Mouse (Mus musculus) hindbrain, embryonic 14.5 days (tissue): ENCODE data around the gene Ehhadh. TPM values are rescaled to one million over a fixed set of nuclear protein-coding genes. Genes with fewer than 3 reads are reported as not detected.

ENCODE experiments used
- ATAC-seq: fragments of 200-750 bp; cut with Nextera tagmentation; 2 replicates; pipeline ENCODE4 v1.8.0; 2017; ENCODE audit warnings: moderate number of reproducible peaks, mild to moderate bottlenecking, moderate TSS enrichment, moderate library complexity; ENCODE audit not compliant: low FRiP score
- DNase-seq: peaks from one replicate; pipeline ENCODE4 v3.0.0-alpha.2; 2015; ENCODE audit warnings: low spot score
- H3K27ac ChIP-seq: fragments of 300-500 bp; sonication (generic); 2 replicates; pipeline ENCODE4 v1.5.1; 2014; ENCODE audit warnings: mild to moderate bottlenecking, moderate library complexity
- H3K27me3 ChIP-seq: fragments of 300-500 bp; sonication (generic); 2 replicates; pipeline ENCODE4 v1.6.1; 2014; ENCODE audit warnings: mild to moderate bottlenecking, low read length, mixed read lengths; ENCODE audit not compliant: control insufficient read depth, insufficient read depth
- H3K36me3 ChIP-seq: fragments of 300-500 bp; sonication (generic); replicated peaks from 2 replicates; pipeline ENCODE4 v1.6.1; 2014; ENCODE audit not compliant: control insufficient read depth, insufficient read depth
- H3K4me1 ChIP-seq: fragments of 300-500 bp; sonication (generic); replicated peaks from 2 replicates; pipeline ENCODE4 v1.6.1; 2014; ENCODE audit warnings: antibody characterized with exemption, low read length, mixed read lengths; ENCODE audit not compliant: control insufficient read depth, insufficient read depth
- H3K4me2 ChIP-seq: fragments of 300-500 bp; sonication (generic); replicated peaks from 2 replicates; pipeline ENCODE4 v1.6.1; 2014; ENCODE audit warnings: mild to moderate bottlenecking, moderate library complexity
- H3K4me3 ChIP-seq: fragments of 300-500 bp; sonication (generic); replicated peaks from 2 replicates; pipeline ENCODE4 v1.5.1; 2014; ENCODE audit warnings: mild to moderate bottlenecking, low read length
- H3K9ac ChIP-seq: fragments of 300-500 bp; sonication (generic); 2 replicates; pipeline ENCODE4 v1.6.1; 2014
- H3K9me3 ChIP-seq: fragments of 300-500 bp; sonication (generic); 2 replicates; pipeline ENCODE4 v1.6.1; 2016; ENCODE audit warnings: low read length; ENCODE audit not compliant: control insufficient read depth
- WGBS: fragments of 180-500 bp; shearing (Covaris S2); extraction: QIAGEN DNeasy Blood & Tissue Kit; methylation state at CpG from one replicate; pipeline ENCODE4 v1.1.7; 2014; 5-methylcytosine and 5-hydroxymethylcytosine counted together
- polyA plus RNA-seq: library from polyadenylated mRNA; unstranded; fragments of >200 nt; fragmentation: Nextera tagmentation; extraction: Ambion mirVana; gene quantifications from 2 replicates; pipeline ENCODE4 v1.2.1, GENCODE M21; 2014

The Ehhadh gene
- 2.0 and 2.2 TPM in 2 replicates for polyA plus RNA-seq

- 9% methylated on average over 28 of the region's 28 CpGs for WGBS
- H3K27ac ChIP-seq: 0 out of 2 replicates have a peak within 1 kb of the TSS, but pooled peaks have one; percentile 10
Measured at GRCm38 (mm10) chr16:21787516-21788353, at the start of gene Ehhadh. TSS of gene Ehhadh (minus strand) at chr16:21787807.

GRCm38 (mm10) chr16:21836311-21837072, 48.9 kb upstream of the Ehhadh start:
- no peak overlapping the region for H3K4me3 ChIP-seq
- H3K27ac ChIP-seq: no peak overlapping the region
- H3K4me2 ChIP-seq: no peak overlapping the region
- peak; percentile 78; the same call in 1 of the 2 replicates for ATAC-seq
- no peak overlapping the region for H3K9ac ChIP-seq
- H3K36me3 ChIP-seq: no peaks in the 10 kb centered on the region
- WGBS: 57% methylated on average over 7 of the region's 7 CpGs
- no peaks in the 10 kb centered on the region for H3K27me3 ChIP-seq
- H3K4me1 ChIP-seq: no peaks in the 10 kb centered on the region
- H3K9me3 ChIP-seq: no peaks in the 10 kb centered on the region
- peak; percentile 72 for DNase-seq

More at GRCm38 (mm10) chr16:21787516-21788353, at the start of gene Ehhadh:
- Histone ChIP-seq H3K4me1 (0 out of 2 replicates have a peak, but pooled peaks cover 8% of the 10 kb centered on the region), H3K9me3 (no peaks in the 10 kb centered on the region), H3K27me3 (no peaks in the 10 kb centered on the region), H3K4me3 (peak within 1 kb of the TSS; percentile 38), H3K4me2 (peak within 1 kb of the TSS; percentile 62), H3K9ac (peak within 1 kb of the TSS; percentile 59), H3K36me3 (no peaks in the 10 kb centered on the region)
- peak; percentile 26 for DNase-seq
- peak; percentile 94 for ATAC-seq

GRCm38 (mm10) chr16:21835584-21835931, 48.0 kb upstream of the Ehhadh start:
- no peak for ATAC-seq
- Histone ChIP-seq H3K27ac (no peak overlapping the region), H3K4me3 (no peak overlapping the region), H3K36me3 (no peaks in the 10 kb centered on the region), H3K4me2 (no peak overlapping the region), H3K27me3 (no peaks in the 10 kb centered on the region), H3K9ac (no peak overlapping the region), H3K9me3 (no peaks in the 10 kb centered on the region), H3K4me1 (no peaks in the 10 kb centered on the region)
- no peak for DNase-seq
- WGBS: 61% methylated on average over 7 of the region's 7 CpGs

- Histone ChIP-seq H3K27ac (no peak overlapping the region), H3K4me3 (no peak overlapping the region), H3K36me3 (no peaks in the 10 kb centered on the region), H3K4me2 (no peak overlapping the region), H3K9me3 (no peaks in the 10 kb centered on the region), H3K4me1 (no peaks in the 10 kb centered on the region), H3K9ac (no peak overlapping the region), H3K27me3 (no peaks in the 10 kb centered on the region)
- ATAC-seq: no peak
- no peak for DNase-seq
- WGBS: 92% methylated on average over 8 of the region's 8 CpGs
Measured at GRCm38 (mm10) chr16:21834866-21835583, 47.4 kb upstream of the Ehhadh start.

- H3K9me3 ChIP-seq: no peaks in the 10 kb centered on the region
- 67% methylated on average over 10 of the region's 10 CpGs for WGBS
- no peak for DNase-seq
- H3K36me3 ChIP-seq: no peaks in the 10 kb centered on the region
- H3K9ac ChIP-seq: no peak overlapping the region
- no peak overlapping the region for H3K4me3 ChIP-seq
- H3K4me2 ChIP-seq: no peak overlapping the region
- no peak for ATAC-seq
- H3K27me3 ChIP-seq: no peaks in the 10 kb centered on the region
- no peak overlapping the region for H3K27ac ChIP-seq
- no peaks in the 10 kb centered on the region for H3K4me1 ChIP-seq
Measured at GRCm38 (mm10) chr16:21833970-21834369, 46.4 kb upstream of the Ehhadh start.

- no peaks in the 10 kb centered on the region for H3K4me1 ChIP-seq
- no peak overlapping the region for H3K9ac ChIP-seq
- H3K9me3 ChIP-seq: no peaks in the 10 kb centered on the region
- H3K4me3 ChIP-seq: no peak overlapping the region
- no peak for DNase-seq
- no peak for ATAC-seq
- H3K36me3 ChIP-seq: no peaks in the 10 kb centered on the region
- no peaks in the 10 kb centered on the region for H3K27me3 ChIP-seq
- 57% methylated on average over 1 of the region's 1 CpGs for WGBS
- H3K4me2 ChIP-seq: no peak overlapping the region
- no peak overlapping the region for H3K27ac ChIP-seq
Measured at GRCm38 (mm10) chr16:21833469-21833868, 45.9 kb upstream of the Ehhadh start.

GRCm38 (mm10) chr16:21831764-21832163, 44.2 kb upstream of the Ehhadh start:
- H3K27ac ChIP-seq: no peak overlapping the region
- no peaks in the 10 kb centered on the region for H3K4me1 ChIP-seq
- H3K36me3 ChIP-seq: no peaks in the 10 kb centered on the region
- H3K9me3 ChIP-seq: no peaks in the 10 kb centered on the region
- no peak overlapping the region for H3K9ac ChIP-seq
- no peak overlapping the region for H3K4me3 ChIP-seq
- WGBS: 82% methylated on average over 5 of the region's 5 CpGs
- no peaks in the 10 kb centered on the region for H3K27me3 ChIP-seq
- DNase-seq (no peak), ATAC-seq (no peak)
- H3K4me2 ChIP-seq: no peak overlapping the region

- no peaks in the 10 kb centered on the region for H3K4me1 ChIP-seq
- no peak overlapping the region for H3K27ac ChIP-seq
- H3K4me3 ChIP-seq: no peak overlapping the region
- DNase-seq (no peak), ATAC-seq (0 out of 2 replicates have a peak, but pooled peaks have one; percentile 27)
- H3K4me2 ChIP-seq: no peak overlapping the region
- WGBS: 66% methylated on average over 6 of the region's 6 CpGs
- no peaks in the 10 kb centered on the region for H3K36me3 ChIP-seq
- H3K9me3 ChIP-seq: no peaks in the 10 kb centered on the region
- H3K27me3 ChIP-seq: no peaks in the 10 kb centered on the region
- H3K9ac ChIP-seq: no peak overlapping the region
Measured at GRCm38 (mm10) chr16:21830784-21831183, 43.2 kb upstream of the Ehhadh start.

- no peak for ATAC-seq
- WGBS: 43% methylated on average over 5 of the region's 5 CpGs
- no peak overlapping the region for H3K4me2 ChIP-seq
- H3K9ac ChIP-seq: no peak overlapping the region
- H3K36me3 ChIP-seq: no peaks in the 10 kb centered on the region
- no peaks in the 10 kb centered on the region for H3K4me1 ChIP-seq
- H3K27ac ChIP-seq: no peak overlapping the region
- no peaks in the 10 kb centered on the region for H3K27me3 ChIP-seq
- no peak for DNase-seq
- no peak overlapping the region for H3K4me3 ChIP-seq
- H3K9me3 ChIP-seq: no peaks in the 10 kb centered on the region
Measured at GRCm38 (mm10) chr16:21829711-21830110, 42.1 kb upstream of the Ehhadh start.
